Mouse (Mus musculus) embryonic facial prominence, embryonic 10.5 days (tissue): Measurements from ENCODE around the gene Pik3ap1. TPM values are rescaled to one million over a fixed set of nuclear protein-coding genes. Genes with fewer than 3 reads are reported as not detected.

Experiments used
- DNase-seq: peaks from one replicate; pipeline ENCODE4 v3.0.0-alpha.2; 2017; ENCODE audit warnings: low spot score
- H3K27ac ChIP-seq: fragments of 300-500 bp; sonication (generic); replicated peaks from 2 replicates; pipeline ENCODE4 v1.5.1; 2016; ENCODE audit warnings: mild to moderate bottlenecking
- H3K27me3 ChIP-seq: fragments of 300-500 bp; sonication (generic); replicated peaks from 2 replicates; pipeline ENCODE4 v1.6.1; 2016; ENCODE audit warnings: low read depth, mild to moderate bottlenecking; ENCODE audit not compliant: poor library complexity, severe bottlenecking
- H3K36me3 ChIP-seq: fragments of 300-500 bp; sonication (generic); replicated peaks from 2 replicates; pipeline ENCODE4 v1.6.1; 2016; ENCODE audit warnings: mild to moderate bottlenecking, moderate library complexity
- H3K4me1 ChIP-seq: fragments of 300-500 bp; sonication (generic); 2 replicates; pipeline ENCODE4 v1.6.1; 2016
- H3K4me3 ChIP-seq: fragments of 300-500 bp; sonication (generic); 2 replicates; pipeline ENCODE4 v1.5.1; 2016; ENCODE audit warnings: mild to moderate bottlenecking, moderate library complexity
- H3K9me3 ChIP-seq: fragments of 300-500 bp; sonication (generic); 2 replicates; pipeline ENCODE4 v1.6.1; 2016; ENCODE audit warnings: mild to moderate bottlenecking
- WGBS: fragments of 180-500 bp; shearing (Covaris S2); methylation state at CpG from one replicate; pipeline ENCODE4 v1.1.7; 2016; 5-methylcytosine and 5-hydroxymethylcytosine counted together
- polyA plus RNA-seq: library from polyadenylated mRNA; unstranded; fragments of >200 nt; fragmentation: Nextera tagmentation; extraction: Ambion mirVana; gene quantifications from 2 replicates; pipeline ENCODE4 v1.2.1, GENCODE M21; 2016

The Pik3ap1 gene
- polyA plus RNA-seq, 1 experiment from 2014 or later: 3.0 TPM

DNA sequence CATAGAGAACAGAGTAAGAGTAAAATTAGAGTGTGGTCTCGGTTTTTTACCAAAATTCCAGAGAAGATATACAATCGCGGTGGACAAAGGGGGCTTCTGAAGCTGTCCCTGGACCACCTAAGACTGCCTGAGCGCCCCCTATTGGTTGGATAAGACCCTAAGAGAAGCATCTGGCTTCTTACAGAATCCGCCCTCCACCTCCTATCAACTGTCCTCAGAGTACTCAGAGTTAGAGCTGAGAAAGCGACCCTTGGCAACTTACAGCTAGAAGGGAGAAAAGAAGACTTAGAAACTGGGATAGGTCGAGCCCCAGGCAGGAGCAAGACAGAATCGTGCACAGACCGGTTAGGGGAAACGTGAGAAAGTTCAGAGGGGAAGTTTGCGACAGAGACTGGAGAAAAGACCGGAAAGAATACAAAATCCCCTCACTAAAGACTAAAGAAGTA is 473 bp downstream of the Pik3ap1 start:
- Histone ChIP-seq H3K4me1 (peaks cover 42% of the 10 kb centered on the region), H3K36me3 (no peaks in the 10 kb centered on the region), H3K4me3 (peak overlapping the region; percentile 64), H3K27ac (peak overlapping the region; percentile 57; the same call in 1 of the 2 replicates), H3K27me3 (peaks cover 46% of the 10 kb centered on the region), H3K9me3 (no peaks in the 10 kb centered on the region)
- WGBS: 12% methylated on average over 12 of the region's 12 CpGs
- peak; percentile 54 for DNase-seq

- Histone ChIP-seq H3K9me3 (no peaks in the 10 kb centered on the region), H3K27me3 (peaks cover 46% of the 10 kb centered on the region), H3K4me1 (peaks cover 32% of the 10 kb centered on the region), H3K36me3 (no peaks in the 10 kb centered on the region), H3K27ac (no peak overlapping the region), H3K4me3 (no peak overlapping the region)
- WGBS: 82% methylated on average over 3 of the region's 3 CpGs
- DNase-seq: no peak
These were observed 2.4 kb downstream of the Pik3ap1 start for GRCm38 (mm10) chr19:41382391-41382978.

GRCm38 (mm10) chr19:41381581-41382239 is 3.2 kb downstream of the Pik3ap1 start:
- Histone ChIP-seq H3K27me3 (peaks cover 40% of the 10 kb centered on the region), H3K4me1 (peaks cover 32% of the 10 kb centered on the region), H3K36me3 (no peaks in the 10 kb centered on the region), H3K9me3 (no peaks in the 10 kb centered on the region), H3K27ac (no peak overlapping the region), H3K4me3 (no peak overlapping the region)
- WGBS: 74% methylated on average over 9 of the region's 9 CpGs
- no peak for DNase-seq

DNA sequence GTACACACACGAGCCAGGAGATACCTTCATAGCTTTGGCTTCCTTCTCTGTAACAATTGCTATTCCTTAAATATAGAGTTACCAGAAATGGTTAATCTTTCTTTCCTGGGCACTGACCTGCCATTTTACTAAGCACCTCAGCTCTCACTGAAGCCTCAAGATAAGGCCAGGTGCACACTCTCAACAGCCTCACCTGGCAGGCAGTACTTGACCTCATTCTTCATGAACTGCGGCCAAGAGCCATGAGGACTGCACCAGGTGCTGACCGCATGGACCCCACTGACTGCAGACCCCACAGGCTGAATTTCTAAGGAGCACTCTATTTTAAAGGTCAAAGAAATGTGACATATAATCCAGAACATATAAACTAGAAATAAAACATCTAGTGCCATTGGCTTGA is 5.7 kb downstream of the Pik3ap1 start:
- Histone ChIP-seq H3K9me3 (no peaks in the 10 kb centered on the region), H3K36me3 (no peaks in the 10 kb centered on the region), H3K4me1 (peaks cover 21% of the 10 kb centered on the region), H3K4me3 (no peak overlapping the region), H3K27me3 (peaks cover 16% of the 10 kb centered on the region), H3K27ac (no peak overlapping the region)
- WGBS: 90% methylated on average over 3 of the region's 3 CpGs
- DNase-seq: no peak

DNA sequence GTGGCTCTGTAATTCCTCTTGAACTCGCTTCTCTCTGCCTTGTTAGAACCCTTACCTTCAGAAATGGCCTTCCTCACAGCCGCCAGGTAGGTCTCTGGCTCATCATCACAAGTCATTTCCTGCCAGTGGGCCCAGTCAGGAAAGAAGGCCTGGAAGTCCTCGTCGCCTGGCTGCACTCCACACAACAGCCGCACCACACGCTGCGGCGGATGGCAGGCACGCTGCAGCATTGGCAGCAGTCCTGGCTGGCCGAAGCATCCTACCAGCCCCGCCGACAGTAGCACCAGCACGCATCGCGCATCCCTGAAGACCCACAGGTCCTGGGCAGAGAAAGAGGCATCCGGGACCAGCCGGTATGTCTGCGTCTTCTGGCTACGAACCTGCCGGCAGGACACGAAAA is 9.1 kb downstream of the Pik3ap1 start:
- DNase-seq: no peak
- Histone ChIP-seq H3K4me3 (no peak overlapping the region), H3K27ac (no peak overlapping the region), H3K27me3 (no peaks in the 10 kb centered on the region; the same call in 1 of the 2 replicates), H3K9me3 (no peaks in the 10 kb centered on the region), H3K36me3 (no peaks in the 10 kb centered on the region), H3K4me1 (no peaks in the 10 kb centered on the region)
- 90% methylated on average over 21 of the region's 21 CpGs for WGBS

- Histone ChIP-seq H3K9me3 (no peaks in the 10 kb centered on the region), H3K4me1 (no peaks in the 10 kb centered on the region), H3K27me3 (no peaks in the 10 kb centered on the region; the same call in 1 of the 2 replicates), H3K36me3 (no peaks in the 10 kb centered on the region), H3K4me3 (no peak overlapping the region), H3K27ac (no peak overlapping the region)
- no peak for DNase-seq
- WGBS: 83% methylated on average over 1 of the region's 1 CpGs
These were observed 9.8 kb downstream of the Pik3ap1 start for GRCm38 (mm10) chr19:41375096-41375495.

DNA sequence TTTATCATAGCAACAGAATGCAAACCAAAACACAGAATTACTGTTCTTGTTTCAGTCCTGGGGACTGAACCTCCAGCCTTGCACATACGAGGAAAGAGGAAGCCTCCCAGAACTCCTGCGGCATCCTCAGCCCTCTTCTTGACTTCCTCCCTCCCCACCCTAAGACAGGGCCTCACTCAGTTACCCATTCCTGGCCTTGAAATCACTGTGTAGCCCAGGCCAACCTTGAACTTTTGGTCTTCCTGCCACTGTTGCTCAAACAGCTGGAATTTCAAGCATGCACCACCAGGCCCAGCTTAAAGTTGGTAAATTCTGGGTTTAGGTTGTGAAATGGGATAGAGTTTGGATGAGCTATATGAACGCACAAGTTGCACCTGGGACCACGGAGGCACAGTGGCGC is 10.2 kb downstream of the Pik3ap1 start:
- Histone ChIP-seq H3K36me3 (no peaks in the 10 kb centered on the region), H3K9me3 (no peaks in the 10 kb centered on the region), H3K27me3 (no peaks in the 10 kb centered on the region; the same call in 1 of the 2 replicates), H3K4me3 (no peak overlapping the region), H3K4me1 (no peaks in the 10 kb centered on the region), H3K27ac (no peak overlapping the region)
- DNase-seq: no peak
- WGBS: 90% methylated on average over 5 of the region's 5 CpGs

DNA sequence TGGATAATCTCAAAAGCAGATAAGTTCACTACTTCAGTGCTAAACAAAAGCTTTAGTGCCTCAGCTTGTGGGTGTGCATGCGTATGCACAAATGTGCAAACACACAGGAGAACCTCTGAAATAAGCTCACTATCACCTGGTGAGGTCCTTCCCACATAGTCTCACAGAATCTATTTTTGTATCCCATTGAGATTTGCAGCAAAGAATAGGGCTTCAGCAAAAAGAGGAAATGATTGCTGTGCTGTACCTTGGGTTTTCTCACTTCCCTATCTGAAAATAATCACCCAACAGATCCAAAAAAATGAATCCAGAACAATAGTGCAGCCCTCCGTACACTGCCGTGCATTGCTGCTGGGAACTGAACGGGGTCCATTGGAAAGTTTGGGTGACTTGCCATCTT is 12.6 kb downstream of the Pik3ap1 start:
- H3K9me3 ChIP-seq: no peaks in the 10 kb centered on the region
- no peak overlapping the region for H3K4me3 ChIP-seq
- 91% methylated on average over 4 of the region's 4 CpGs for WGBS
- DNase-seq: no peak
- no peaks in the 10 kb centered on the region for H3K36me3 ChIP-seq
- H3K27me3 ChIP-seq: no peaks in the 10 kb centered on the region; the same call in 1 of the 2 replicates
- H3K4me1 ChIP-seq: no peaks in the 10 kb centered on the region
- H3K27ac ChIP-seq: no peak overlapping the region

GRCm38 (mm10) chr19:41371373-41371772 is 13.5 kb downstream of the Pik3ap1 start:
- DNase-seq: no peak
- Histone ChIP-seq H3K27me3 (no peaks in the 10 kb centered on the region; the same call in 1 of the 2 replicates), H3K36me3 (no peaks in the 10 kb centered on the region), H3K4me1 (peaks cover 3% of the 10 kb centered on the region; the same call in 1 of the 2 replicates), H3K4me3 (no peak overlapping the region), H3K27ac (no peak overlapping the region), H3K9me3 (no peaks in the 10 kb centered on the region)
- 77% methylated on average over 4 of the region's 4 CpGs for WGBS

DNA sequence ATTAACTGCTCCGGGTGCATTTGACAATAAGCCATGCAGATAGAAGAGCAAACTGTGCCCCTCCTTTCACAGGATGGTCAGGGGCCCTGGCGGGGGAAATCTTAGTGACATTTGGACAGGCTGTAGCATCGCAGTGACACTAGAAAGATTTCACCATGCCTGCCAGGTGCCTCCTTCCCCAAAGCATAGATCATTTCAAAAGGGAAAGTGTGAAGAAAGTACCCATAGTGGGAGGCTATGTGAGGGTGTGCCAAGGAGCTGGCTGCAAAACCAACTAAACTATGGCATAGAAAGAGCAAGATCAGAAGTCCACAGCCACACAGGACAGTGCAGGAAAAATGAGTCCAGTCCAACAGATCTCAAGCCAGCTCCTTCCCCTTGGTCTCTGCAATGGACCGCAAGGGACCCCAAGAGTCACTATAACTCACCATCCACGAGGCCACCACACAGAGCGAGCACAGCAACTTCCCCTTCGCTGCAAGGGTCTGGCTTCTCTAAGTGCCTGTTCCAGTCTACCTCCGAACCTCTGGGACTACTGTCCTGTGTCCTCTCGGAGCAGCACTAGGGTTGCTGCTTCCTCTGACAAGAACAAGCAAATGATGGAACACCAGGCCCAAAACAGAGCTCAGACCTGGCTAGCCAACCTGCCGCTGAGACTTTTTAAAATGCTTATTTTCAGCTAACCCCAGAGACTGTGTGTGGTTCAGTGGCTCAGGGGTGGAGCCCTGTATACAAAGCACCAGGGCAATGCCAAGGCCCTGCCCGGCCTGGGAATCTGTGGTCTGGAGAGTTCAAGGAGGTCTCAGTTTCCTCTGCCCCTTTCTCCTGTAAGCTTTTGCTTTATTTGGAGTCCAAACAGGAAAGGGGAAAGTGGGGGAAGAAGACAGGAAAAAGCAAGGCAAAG is 15.1 kb downstream of the Pik3ap1 start:
- WGBS: 86% methylated on average over 11 of the region's 11 CpGs
- DNase-seq: no peak
- Histone ChIP-seq H3K27me3 (no peaks in the 10 kb centered on the region), H3K4me1 (peaks cover 3% of the 10 kb centered on the region; the same call in 1 of the 2 replicates), H3K36me3 (no peaks in the 10 kb centered on the region), H3K9me3 (no peaks in the 10 kb centered on the region), H3K4me3 (no peak overlapping the region), H3K27ac (no peak overlapping the region)

GRCm38 (mm10) chr19:41366854-41367517 is 17.9 kb downstream of the Pik3ap1 start:
- peaks cover 3% of the 10 kb centered on the region; the same call in 1 of the 2 replicates for H3K4me1 ChIP-seq
- whole genome bisulfite sequencing: 80% methylated on average over 9 of the region's 9 CpGs

More at GRCm38 (mm10) chr19:41366854-41367517, 17.9 kb downstream of the Pik3ap1 start:
- Histone ChIP-seq H3K4me3 (no peak overlapping the region), H3K27ac (no peak overlapping the region), H3K27me3 (no peaks in the 10 kb centered on the region), H3K36me3 (no peaks in the 10 kb centered on the region), H3K9me3 (no peaks in the 10 kb centered on the region)
- DNase-seq: no peak
